Mouse (Mus musculus): ENCODE measurements at regions not wholly inside any gene's neighbourhood (a gene's known extent, or its start where the extent isn't known, plus 50 kb on each side); places are given as distances from the start of the nearest gene placed in this dataset.
A peak's percentile ranks its signal among the peaks of the same experiment; 100 is the strongest.

GRCm38 (mm10) chr17:14610791-14611522 lies 83.1 kb downstream of the Thbs2 start:
- DNase-seq (ENCODE audit: low spot score), result no peak

DNA sequence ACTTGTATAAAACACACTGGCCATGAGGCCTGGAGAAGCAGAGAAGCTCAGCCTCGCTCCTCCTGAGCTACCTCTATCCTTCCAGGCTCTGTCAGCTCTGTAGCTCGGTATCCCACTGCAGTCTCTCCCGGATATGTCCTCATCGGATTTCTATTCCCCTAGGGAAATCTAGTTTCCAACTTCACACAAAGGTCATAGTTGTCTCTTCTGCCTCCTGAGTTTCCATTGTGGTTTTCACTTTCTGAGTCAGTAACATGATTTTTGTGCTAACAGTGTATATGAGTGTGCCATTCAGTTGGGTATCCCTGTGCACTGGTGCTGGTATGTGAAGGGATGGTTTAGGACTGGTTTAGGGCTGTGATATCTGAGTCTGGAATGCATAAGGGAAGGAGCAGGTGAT lies 85.2 kb downstream of the Thbs2 start:
- DNase-seq (ENCODE audit: low spot score), result no peak

DNA sequence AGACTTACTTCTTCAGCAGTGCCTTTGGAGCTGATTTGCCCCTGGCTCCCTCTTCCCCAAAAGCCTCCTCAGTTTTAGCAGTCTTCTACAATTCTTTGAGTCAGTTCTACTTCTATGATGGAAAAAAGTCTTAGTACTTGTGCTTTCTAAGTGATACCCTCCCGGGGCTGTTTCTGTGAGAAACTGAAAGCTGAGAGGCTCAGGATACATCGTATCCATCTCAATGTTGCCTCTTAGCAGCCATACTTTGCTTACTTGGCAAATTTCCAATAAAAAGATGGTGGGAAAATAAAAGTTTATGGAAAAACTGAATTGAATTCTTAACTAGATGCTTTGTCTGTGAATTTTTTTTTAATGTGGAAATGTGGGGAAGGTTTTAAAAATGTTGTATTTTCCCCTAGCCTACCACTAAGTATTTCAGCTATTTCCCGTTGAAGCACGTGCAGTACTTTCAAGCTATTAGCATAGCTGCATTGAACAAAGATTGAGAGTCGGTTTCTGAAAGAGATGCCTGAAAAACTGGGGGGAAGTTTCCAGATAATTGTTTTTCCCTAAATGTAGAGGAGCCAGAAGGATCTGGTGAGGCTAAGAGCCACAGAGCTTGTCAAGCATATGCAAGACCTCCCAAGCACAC lies 87.6 kb downstream of the Thbs2 start:
- no peak for DNase-seq (ENCODE audit: low spot score)

- no peak for DNase-seq (ENCODE audit: low spot score)
Measured at GRCm38 (mm10) chr17:14599681-14600080, 94.4 kb downstream of the Thbs2 start.

GRCm38 (mm10) chr17:14596470-14596869 lies 97.6 kb downstream of the Thbs2 start:
- no peak for DNase-seq (ENCODE audit: low spot score)

- no peak for DNase-seq (ENCODE audit: low spot score)
Measured at GRCm38 (mm10) chr17:14595525-14595924, 98.5 kb downstream of the Thbs2 start.

DNA sequence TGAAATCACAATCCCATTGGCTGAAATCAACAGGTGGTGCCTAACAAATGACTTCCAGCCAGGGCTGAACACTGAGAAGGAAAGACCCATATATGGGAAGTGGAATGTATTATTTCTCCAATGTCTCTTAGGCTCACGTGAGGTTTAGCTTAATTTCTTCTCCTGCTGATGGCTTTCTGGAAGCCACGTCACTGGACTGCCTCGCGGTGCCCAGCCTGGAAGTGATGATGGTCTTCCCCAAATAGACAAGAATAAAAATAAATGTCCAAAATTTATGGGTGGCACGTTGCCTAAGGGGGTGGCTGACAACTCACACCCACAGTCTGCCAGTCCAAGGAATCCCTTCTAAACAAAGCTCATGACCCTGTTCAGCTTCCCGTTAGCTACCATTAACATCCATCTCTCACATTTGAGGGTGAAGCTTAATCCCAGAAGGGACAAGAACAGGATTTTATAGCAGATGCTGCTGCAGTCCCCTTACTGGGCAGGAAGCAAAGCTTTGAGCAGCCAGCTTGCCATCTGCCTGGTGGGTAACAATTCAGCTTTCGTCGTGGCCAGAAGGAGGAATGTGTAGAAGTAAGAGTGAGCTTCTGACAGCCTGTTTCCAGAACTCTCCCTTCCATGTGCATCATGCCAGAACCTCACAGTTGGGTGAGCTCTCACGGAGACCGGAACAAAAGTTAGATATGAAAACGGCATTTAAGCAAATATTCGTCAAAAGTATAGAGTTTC lies 105.8 kb downstream of the Thbs2 start:
- DNase-seq (ENCODE audit: low spot score), result no peak

GRCm38 (mm10) chr17:14579671-14580070 lies 114.4 kb downstream of the Thbs2 start:
- no peak for DNase-seq (ENCODE audit: low spot score)

- no peak for DNase-seq (ENCODE audit: low spot score)
Measured at GRCm38 (mm10) chr17:14578721-14579120, 115.3 kb downstream of the Thbs2 start.

DNA sequence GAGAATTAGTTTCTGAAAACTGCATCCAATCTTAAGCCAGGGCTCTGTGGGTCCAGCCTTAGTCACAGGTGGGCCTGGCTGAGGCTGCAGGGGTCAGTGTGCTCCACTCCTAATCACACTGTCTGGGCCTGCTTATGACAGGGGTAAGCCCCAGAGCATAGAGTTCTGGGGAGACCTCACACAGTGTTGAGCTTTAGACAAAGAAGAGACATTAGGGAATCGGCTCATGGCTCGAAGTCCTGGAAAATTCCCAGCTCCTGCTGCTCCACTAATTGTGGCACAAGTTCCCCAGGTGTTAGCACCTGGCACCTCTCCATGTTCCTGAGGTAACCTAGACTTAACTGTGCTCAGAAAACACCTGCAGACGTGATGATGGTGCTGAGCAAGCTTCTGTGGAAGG lies 115.8 kb downstream of the Thbs2 start:
- no peak for DNase-seq (ENCODE audit: low spot score)

DNA sequence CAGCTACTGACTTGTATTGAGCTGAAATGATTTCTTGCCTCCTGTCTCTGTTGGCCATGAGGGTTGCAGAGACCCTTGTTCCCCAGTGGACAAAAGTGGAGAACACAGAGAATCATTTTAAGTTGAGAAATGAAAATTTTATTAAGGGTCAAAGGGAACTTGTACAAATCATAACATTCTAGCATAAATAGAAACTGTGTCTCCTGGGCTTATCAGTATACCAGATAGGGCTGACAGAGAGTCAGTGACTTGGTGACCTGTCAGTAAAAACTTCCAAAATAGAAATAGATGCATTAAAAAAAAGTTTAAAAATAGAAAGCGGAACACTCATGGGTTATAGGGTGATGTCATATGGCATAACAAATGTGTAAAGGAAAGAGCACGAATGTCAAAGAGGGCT lies 117.9 kb downstream of the Thbs2 start:
- DNase-seq (ENCODE audit: low spot score), result no peak

GRCm38 (mm10) chr17:14571143-14571542 lies 122.9 kb downstream of the Thbs2 start:
- DNase-seq (ENCODE audit: low spot score), result no peak

DNA sequence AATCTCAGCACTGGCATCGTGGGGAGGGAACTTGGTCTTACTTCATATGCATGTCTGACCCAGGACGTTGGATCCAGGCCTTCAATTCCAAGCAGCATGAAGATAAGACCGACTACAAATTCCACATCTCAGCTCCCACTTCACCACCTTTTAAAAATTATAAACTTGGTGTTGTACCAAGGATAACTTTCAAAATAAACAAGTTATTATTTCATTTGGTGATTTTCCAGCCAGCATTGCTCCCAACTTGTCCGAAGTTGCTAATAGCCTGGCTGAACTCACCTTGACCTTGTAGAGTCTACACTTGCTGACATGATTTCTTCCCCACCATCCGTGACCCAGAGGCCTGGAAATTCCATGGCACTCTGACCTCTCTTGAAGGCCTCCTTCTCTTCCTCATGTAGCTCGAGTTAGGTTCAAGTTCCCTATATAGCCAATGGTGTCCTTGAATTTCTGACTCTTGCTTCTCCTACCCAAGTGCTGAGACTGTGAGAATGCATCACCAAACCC lies 123.7 kb downstream of the Thbs2 start:
- DNase-seq (ENCODE audit: low spot score), result no peak

- DNase-seq (ENCODE audit: low spot score), result no peak
Measured at GRCm38 (mm10) chr17:14562191-14562590, 131.8 kb downstream of the Thbs2 start.

GRCm38 (mm10) chr17:14557214-14557613 lies 136.8 kb downstream of the Thbs2 start:
- no peak for DNase-seq (ENCODE audit: low spot score)

DNA sequence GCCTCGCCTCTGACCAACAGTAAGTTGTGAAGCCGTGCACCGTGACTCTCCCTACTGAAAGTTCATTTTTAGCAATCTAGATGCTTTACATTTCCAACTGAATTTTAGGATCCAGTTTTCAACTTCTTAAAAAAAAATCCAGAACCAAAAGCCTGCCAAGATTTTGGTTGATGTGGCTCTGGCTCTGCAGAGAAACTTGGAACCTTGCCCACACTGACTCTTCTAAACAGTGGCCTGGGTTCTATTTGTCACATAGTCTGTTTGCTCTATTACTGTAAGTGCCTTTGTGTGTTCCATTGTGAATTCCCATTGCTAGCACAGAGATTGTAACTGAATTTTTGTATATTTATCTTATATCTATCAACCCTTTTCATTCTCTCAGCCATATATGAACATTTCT lies 140.8 kb downstream of the Thbs2 start:
- DNase-seq (ENCODE audit: low spot score), result no peak

DNA sequence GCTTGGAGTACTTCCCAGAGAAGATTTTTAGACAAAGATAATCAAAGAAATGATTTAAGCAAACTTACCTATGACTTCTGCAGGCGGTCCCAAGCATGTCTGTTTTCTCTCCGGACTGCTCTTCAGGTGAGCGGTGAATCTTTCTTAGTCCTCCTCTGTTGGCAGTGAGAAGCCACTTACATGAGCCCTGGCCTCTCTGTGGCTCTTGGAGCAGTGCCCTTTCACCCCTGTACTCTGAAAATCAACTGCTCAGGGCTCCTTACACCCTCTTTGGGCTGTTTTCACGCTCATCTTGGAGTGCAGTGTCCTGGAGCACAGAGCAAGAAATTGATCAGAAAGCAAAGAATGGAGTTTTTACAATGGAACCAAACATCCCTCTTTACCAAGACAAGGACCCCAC lies 142.0 kb downstream of the Thbs2 start:
- no peak for DNase-seq (ENCODE audit: low spot score)

- no peak for DNase-seq (ENCODE audit: low spot score)
Measured at GRCm38 (mm10) chr17:14551610-14552009, 142.4 kb downstream of the Thbs2 start.

GRCm38 (mm10) chr17:14545822-14546473 lies 148.1 kb downstream of the Thbs2 start:
- DNase-seq (ENCODE audit: low spot score), result peak; percentile 36

DNA sequence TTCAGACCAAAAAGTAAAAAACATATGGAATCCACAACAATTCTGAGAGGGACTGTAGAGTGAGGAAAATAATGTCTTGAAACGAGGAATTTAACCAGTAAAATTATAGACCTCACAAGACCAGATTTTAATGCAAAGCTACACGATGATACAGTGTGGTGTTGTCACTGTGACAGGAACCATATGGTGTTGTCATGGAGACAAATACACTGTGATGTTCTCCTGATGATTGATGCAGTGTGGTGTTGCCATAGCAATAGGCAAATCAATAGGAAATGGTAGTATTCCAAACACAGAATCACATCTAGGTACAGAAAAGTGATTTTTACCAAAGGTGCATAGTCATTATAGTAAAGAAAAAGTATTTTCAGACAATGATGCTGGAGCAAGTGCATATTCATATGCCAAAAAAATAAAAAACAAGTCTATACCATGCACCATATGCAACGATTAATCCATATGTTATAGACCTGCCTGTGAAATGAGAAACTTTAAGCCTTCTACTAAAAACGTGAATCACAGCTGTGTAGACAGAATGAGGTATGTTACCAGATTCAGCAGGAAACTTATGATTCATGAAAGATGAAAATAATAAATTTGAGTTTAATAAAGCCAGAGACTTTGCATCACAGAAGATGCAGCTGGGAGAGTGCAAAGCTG lies 149.6 kb downstream of the Thbs2 start:
- DNase-seq (ENCODE audit: low spot score), result no peak

DNA sequence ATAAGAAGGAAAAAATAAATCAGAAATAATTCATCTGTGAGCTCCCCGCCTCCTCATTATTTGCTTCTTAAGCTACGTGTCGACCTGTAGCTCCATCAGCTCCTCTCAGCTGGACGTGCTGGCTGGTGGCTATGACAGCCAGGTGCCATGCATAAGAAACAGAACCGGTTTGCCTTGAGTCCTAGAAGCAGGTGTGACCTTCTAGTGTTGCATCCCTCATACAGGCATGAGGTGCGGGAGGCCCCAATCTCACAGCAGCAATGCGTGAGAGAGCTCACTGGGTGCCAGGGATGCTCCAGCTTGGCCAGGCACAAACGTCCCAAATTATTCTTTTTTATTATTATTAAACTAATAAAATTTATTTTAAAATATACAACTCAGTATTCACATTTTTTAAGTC lies 153.0 kb downstream of the Thbs2 start:
- DNase-seq (ENCODE audit: low spot score), result no peak
